Mouse (Mus musculus) cortical plate, adult 2 months (tissue): Measurements from ENCODE around the gene Cnr2.

Experiments
- CTCF ChIP-seq: fragments of 200-500 bp; IDR thresholded peaks from 2 replicates; pipeline ENCODE4 v1.5.1; 2011; ENCODE audit warnings: mild to moderate bottlenecking, control low read depth, low read length; ENCODE audit not compliant: insufficient read depth; ENCODE audit errors: extremely low read depth
- POLR2A ChIP-seq: fragments of 200-500 bp; IDR thresholded peaks from 2 replicates; pipeline ENCODE4 v1.6.1; 2011; ENCODE audit warnings: mild to moderate bottlenecking, low read length, control low read depth; ENCODE audit not compliant: insufficient read depth; ENCODE audit errors: extremely low read depth

DNA sequence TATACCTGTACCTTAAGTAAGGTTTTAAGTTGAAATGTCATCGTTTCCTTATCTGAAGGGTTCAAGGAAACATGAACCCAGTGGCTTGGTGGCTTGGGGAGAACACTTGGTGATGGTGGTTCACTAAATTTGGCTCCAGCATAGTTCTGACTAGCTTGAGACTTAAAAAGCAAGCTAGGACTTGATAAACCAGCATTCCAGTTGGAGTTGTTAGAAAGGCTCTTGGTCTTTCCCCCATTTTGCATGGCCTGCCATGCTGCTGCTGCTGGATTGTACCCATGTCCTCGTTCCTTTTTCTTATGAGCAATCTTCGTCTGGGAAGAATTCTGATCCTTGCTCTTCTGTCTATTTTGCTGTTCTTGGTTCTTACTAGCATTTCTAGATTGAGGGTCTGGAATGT, 23.2 kb upstream of the Cnr2 start:
- TF ChIP-seq POLR2A (no peak), CTCF (no peak)
